Mouse (Mus musculus) lung, adult 2 months (tissue): ENCODE measurements around the gene 1700024G13Rik.

Source experiments
- CTCF ChIP-seq: fragments of 200-500 bp; IDR thresholded peaks from 2 replicates; pipeline ENCODE4 v1.5.1; 2011; ENCODE audit warnings: mild to moderate bottlenecking, low read length, control low read depth; ENCODE audit not compliant: insufficient read depth
- POLR2A ChIP-seq: fragments of 200-500 bp; IDR thresholded peaks from 2 replicates; pipeline ENCODE4 v1.6.1; 2011; ENCODE audit warnings: low read depth, mild to moderate bottlenecking, control low read depth, low read length, borderline replicate concordance; ENCODE audit errors: extremely low read depth

GRCm38 (mm10) chr14:32347307-32347706, 40.9 kb downstream of the 1700024G13Rik start:
- TF ChIP-seq CTCF (no peak), POLR2A (no peak)
